Mouse (Mus musculus) ES-E14 (cell line): ENCODE results near the gene Fiz1. TPM values are rescaled to one million over a fixed set of nuclear protein-coding genes. Genes with fewer than 3 reads are reported as not detected.

Experiments
- DNase-seq: peaks from one replicate; pipeline ENCODE4 v3.0.0-alpha.2; 2013; ENCODE audit warnings: low read depth, low spot score
- H3K27ac ChIP-seq: 2 replicates; pipeline ENCODE4 v1.5.1; 2012; ENCODE audit warnings: low read depth, mild to moderate bottlenecking, low read length, moderate library complexity, mixed read lengths; ENCODE audit not compliant: poor library complexity, insufficient read depth, severe bottlenecking
- H3K36me3 ChIP-seq: 2 replicates; pipeline ENCODE4 v1.6.1; 2012; ENCODE audit warnings: mild to moderate bottlenecking, low read length, moderate library complexity, mixed read lengths; ENCODE audit not compliant: control insufficient read depth, poor library complexity, insufficient read depth, severe bottlenecking
- H3K4me1 ChIP-seq, 2 experiments: fragments of 150-350 bp in 1 of 2; sonication (generic) in 1 of 2; 2 replicates each; pipeline ENCODE4 v1.6.1; 2012; ENCODE audit warnings: low read length in 2 of 2, mild to moderate bottlenecking in 1 of 2, mixed read lengths in 1 of 2; ENCODE audit not compliant: control insufficient read depth in 2 of 2, insufficient read depth in 2 of 2, poor library complexity in 1 of 2
- H3K4me3 ChIP-seq, 2 experiments: fragments of 150-350 bp in 1 of 2; sonication (generic) in 1 of 2; 2 replicates each; pipeline ENCODE4 v1.5.1; 2012; ENCODE audit warnings: low read length in 2 of 2, low read depth in 1 of 2, mild to moderate bottlenecking in 1 of 2, mixed read lengths in 1 of 2; ENCODE audit not compliant: insufficient read depth in 1 of 2, poor library complexity in 1 of 2, severe bottlenecking in 1 of 2
- H3K9ac ChIP-seq: 2 replicates; pipeline ENCODE4 v1.6.1; 2012; ENCODE audit warnings: low read depth, mild to moderate bottlenecking, low read length, mixed read lengths; ENCODE audit not compliant: poor library complexity, insufficient read depth, severe bottlenecking
- H3K9me3 ChIP-seq: fragments of 150-350 bp; sonication (generic); 2 replicates; pipeline ENCODE4 v1.6.1; 2012; ENCODE audit warnings: low read depth, mild to moderate bottlenecking, low read length; ENCODE audit not compliant: control insufficient read depth, insufficient read depth
- CHD2 ChIP-seq: IDR thresholded peaks from 2 replicates; pipeline ENCODE4 v1.6.1; 2014; ENCODE audit warnings: mild to moderate bottlenecking, low read depth, low read length, inconsistent platforms
- HCFC1 ChIP-seq: IDR thresholded peaks from 2 replicates; pipeline ENCODE4 v1.6.1; 2012; ENCODE audit warnings: low read length, inconsistent platforms, borderline replicate concordance; ENCODE audit not compliant: insufficient read depth
- MAFK ChIP-seq: IDR thresholded peaks from 2 replicates; pipeline ENCODE4 v1.6.1; 2014; ENCODE audit warnings: mild to moderate bottlenecking, low read depth, low read length, inconsistent platforms; ENCODE audit not compliant: insufficient read depth
- ZC3H11A ChIP-seq: IDR thresholded peaks from 2 replicates; pipeline ENCODE4 v1.6.1; 2012; ENCODE audit warnings: low read depth, mild to moderate bottlenecking, inconsistent platforms, low read length, borderline replicate concordance
- ZNF384 ChIP-seq: IDR thresholded peaks from 2 replicates; pipeline ENCODE4 v1.6.1; 2012; ENCODE audit warnings: low read depth, low read length, inconsistent platforms
- in situ Hi-C, 2 experiments: fragments of 600-800 bp; cut with MboI; formaldehyde crosslinking; loops; one replicate each; pipeline ENCODE4 v1.15.1; 2025; ENCODE audit warnings: low sequenced_read_pairs in 2 of 2, inconsistent platforms in 1 of 2; ENCODE audit not compliant: unreplicated experiment in 2 of 2
- total RNA-seq: library from RNA; depleted of rRNA; stranded (reverse); fragments of 300-350 nt; gene quantifications from 2 replicates; pipeline ENCODE4 v1.2.3, GENCODE M21; 2012; rRNA removed

The Fiz1 gene
- total RNA-seq = 45.9 and 47.4 TPM in 2 replicates

DNA sequence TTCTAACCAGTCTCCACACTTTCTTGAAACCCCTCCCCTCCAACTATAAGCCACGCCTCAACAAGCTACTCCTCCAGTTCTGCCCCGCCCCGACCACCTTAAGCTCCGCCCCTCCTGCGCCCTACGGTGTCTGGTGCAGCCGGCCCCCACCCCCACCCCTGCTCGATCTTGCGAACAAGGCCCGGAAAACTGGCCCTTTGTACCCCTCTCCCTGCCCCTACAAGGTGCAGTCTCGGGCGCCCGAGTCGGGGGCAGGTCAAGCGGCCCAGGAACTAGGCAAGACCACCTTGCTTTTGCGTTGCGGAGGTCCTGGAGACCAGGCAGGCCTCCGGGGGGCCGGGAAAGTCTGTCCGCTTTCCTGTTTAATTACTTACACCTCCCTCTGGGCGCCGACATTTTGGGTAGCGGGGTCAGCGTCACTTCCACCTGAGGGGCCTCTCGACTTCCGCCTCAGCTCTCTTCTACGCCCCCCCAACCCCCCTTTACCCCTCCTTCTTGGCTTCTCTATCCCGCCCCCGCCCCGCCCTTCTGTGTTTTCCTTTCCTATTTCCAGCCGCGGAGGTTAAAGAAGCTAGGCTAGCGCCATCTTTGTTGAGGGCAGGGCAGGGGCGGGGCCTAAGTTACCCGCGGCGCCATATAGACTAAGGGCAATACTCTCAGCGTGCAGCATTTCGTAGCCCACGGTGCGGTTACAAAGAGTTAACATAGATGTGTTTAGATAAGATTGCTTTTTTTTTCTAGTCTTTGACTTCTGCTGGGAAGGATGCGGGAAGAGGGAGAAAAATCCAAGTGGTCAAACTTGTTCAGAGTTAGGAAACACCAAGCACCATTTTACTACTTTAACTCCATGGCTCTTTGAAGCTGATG lies at the start of gene Fiz1, which contains the start of gene Zfp524:
Gene Fiz1 (minus strand): TSS at position 447 of the 867 bp plus-strand sequence.
Gene Zfp524 (plus strand): TSS at position 165 of the 867 bp plus-strand sequence.
- no peaks in the 10 kb centered on the region for H3K9me3 ChIP-seq
- peak; percentile 98 for DNase-seq
- peak within 1 kb of the TSS; percentile 100 for H3K27ac ChIP-seq
- peak within 1 kb of the TSS; percentile 100 for H3K9ac ChIP-seq
- peak within 1 kb of the TSS; percentile 95 to 98 for H3K4me3 ChIP-seq
- H3K36me3 ChIP-seq = peaks cover 27% of the 10 kb centered on the region
- no peak for TF ChIP-seq CHD2
- TF ChIP-seq HCFC1 = peak; percentile 82; the same call in 1 of the 2 replicates
- in situ Hi-C loops = no loop called here
- H3K4me1 ChIP-seq = peaks cover 6 to 24% of the 10 kb centered on the region in 2 experiments; a peak in 3 of 4 replicates

DNA sequence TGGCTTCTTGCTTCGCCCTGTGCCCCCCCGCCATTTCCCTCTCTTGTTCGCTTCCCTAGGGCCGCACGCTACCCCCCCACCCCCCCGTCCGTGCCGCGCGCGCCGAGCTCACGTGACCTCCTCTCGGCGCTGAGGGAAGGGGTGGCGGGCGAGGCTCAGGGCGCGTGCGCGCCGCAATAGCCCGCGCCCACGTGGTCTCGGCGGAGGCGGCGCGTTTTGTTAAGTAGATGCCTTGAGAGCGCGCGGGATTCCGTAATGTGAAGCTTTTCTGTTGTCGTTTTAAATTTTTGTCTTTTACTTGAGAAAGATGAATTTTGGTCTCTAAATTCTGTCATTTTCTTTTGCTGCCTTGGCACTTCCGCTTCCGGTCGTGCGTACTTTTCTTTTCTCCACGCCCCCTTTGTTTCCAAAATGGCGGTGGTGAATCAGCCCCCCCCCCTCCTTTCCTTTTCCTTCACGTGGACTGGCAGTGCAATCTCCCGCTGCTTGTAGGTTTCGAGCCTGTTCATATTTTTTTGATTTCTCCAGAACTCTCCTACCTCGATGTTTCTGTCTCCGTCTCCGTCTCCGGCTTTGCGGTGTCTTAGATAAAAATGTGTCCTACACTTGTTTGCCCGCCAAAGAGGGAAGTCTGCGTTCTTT lies 48.0 kb upstream of the Fiz1 start:
- peak overlapping the region; percentile 99 for H3K27ac ChIP-seq
- DNase-seq = no peak
- no peaks in the 10 kb centered on the region for H3K9me3 ChIP-seq
- no peak for TF ChIP-seq ZC3H11A
- no peak for TF ChIP-seq ZNF384
- no peak for TF ChIP-seq MAFK
- no peak; the same call in 1 of the 2 replicates for TF ChIP-seq HCFC1
- H3K36me3 ChIP-seq = peaks cover 17% of the 10 kb centered on the region
- peak overlapping the region; percentile 99 for H3K9ac ChIP-seq
- in situ Hi-C loops = no loop called here
- H3K4me1 ChIP-seq = peaks cover 0 to 16% of the 10 kb centered on the region in 2 experiments; a peak in 3 of 4 replicates
- peak overlapping the region; percentile 86 to 94 for H3K4me3 ChIP-seq

DNA sequence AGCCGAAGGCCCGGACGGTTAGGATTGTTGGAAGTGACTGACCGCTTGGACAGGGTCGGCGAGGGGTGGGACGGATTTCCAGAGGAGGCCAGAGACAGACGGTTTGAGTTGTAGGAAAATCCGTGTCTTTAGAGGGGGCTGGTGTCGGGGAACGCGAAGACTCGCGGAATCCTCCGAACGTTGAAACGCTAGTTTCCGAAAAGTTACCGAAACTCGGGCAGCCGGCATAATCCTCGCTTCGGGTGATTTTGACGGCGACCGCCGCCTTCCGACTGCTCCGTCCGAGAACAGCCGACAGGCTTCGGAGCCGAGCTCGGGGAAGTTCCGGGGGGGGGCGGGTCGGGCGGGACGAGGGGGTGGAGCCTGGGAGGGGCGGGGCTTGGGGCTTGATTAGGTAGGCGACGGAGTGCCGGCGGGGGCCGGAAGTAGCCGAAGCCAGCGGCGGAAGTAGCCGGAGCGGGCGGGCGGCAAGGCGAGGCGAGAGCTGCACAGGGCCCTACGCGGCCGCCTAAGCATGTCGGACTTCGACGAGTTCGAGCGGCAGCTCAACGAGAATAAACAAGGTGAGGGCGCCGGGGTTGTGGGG lies 47.4 kb upstream of the Fiz1 start, which contains the start of gene U2af2:
Gene U2af2 (plus strand): TSS at position 370 of the 586 bp plus-strand sequence.
- Histone ChIP-seq H3K36me3 (peaks cover 10% of the 10 kb centered on the region), H3K4me1 (peaks cover 0 to 16% of the 10 kb centered on the region in 2 experiments; a peak in 3 of 4 replicates), H3K4me3 (peak within 1 kb of the TSS; percentile 86 to 94), H3K9me3 (no peaks in the 10 kb centered on the region), H3K27ac (peak within 1 kb of the TSS; percentile 99), H3K9ac (peak within 1 kb of the TSS; percentile 99)
- TF ChIP-seq HCFC1 (peak; percentile 56; the same call in 1 of the 2 replicates), ZC3H11A (no peak), ZNF384 (no peak), MAFK (no peak)
- DNase-seq = no peak
- in situ Hi-C loops = no loop called here

DNA sequence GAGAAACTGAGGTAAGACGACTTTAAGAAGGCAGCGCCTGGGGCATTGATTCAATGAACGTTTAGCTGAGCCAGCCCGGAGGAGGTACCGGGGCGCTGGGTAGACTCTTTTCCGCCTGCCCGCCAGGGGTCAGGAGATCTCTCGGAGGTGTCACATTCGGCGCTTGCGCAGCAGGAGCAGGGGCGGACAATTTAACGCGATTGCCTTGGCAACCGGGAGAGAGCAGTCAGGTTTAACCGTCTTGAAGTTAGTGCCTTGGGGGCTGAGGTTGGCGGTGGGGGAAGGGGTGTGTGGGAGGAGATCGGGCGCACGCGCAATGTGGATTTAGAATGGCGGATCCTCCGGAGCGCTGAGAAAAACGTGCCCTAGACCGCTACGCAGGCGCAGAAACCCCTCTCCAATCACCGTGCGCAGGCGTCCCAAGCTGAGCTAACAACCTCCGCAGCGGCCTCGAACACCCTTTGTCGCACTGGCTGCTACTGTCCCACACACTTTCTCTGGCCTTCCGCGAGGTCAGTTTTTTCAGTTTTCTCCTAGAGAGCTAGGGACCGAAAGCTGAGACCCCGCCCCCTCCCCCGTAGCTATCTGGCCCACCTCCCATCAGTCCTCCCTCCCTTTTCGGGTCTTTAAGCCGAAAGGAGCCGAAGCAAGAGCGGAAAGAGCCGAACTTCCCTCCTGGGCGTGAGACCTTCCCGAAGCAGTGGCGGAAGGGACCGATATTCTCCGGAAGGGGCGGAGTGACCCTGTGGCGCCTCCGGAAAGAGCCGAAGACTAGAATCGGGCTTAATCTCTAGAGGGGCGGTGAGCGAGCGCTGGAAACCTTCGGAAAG lies 46.7 kb upstream of the Fiz1 start:
- Histone ChIP-seq H3K36me3 (peaks cover 7% of the 10 kb centered on the region; the same call in 1 of the 2 replicates), H3K4me3 (peak overlapping the region; percentile 86 to 94), H3K4me1 (peaks cover 0 to 16% of the 10 kb centered on the region in 2 experiments; a peak in 3 of 4 replicates), H3K27ac (peak overlapping the region; percentile 99), H3K9ac (peak overlapping the region; percentile 99), H3K9me3 (no peaks in the 10 kb centered on the region)
- TF ChIP-seq MAFK (no peak), HCFC1 (peak; percentile 29; the same call in 1 of the 2 replicates)
- in situ Hi-C loops = no loop called here
- DNase-seq = peak; percentile 96
